14 mouse cellular contexts compared by ENCODE assay signal in the genomic region with DNA sequence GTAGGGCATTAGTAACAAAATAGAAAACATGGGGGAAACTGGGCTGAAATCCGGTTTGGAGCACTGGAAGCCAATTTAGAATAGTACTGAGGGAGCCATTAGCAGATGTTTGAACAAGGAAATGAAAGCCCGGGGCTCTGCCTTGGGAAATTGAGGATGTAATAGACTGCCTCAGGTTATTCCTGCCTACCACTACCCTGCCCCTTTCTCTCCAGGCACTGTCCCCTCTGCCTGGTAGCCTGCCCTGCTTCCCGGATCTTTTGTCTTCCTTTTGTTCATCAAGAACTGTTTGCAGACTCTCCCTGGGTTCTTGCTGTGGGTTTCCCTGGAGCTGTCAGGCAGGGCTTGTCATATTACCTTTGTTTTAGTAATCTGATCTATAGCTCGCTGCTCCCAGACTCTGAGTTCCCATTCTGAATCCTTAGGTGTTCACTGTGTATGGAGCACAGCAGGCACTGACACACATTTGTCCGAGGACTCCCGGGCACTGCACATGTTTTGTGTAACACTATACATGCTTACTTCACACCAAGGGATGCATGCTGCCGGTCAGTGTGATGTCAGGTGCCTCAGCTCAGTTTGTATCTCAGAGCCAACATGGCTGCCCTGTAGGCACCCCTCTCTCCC.
DNase-seq lines count a peak whose midpoint lies in the region; ATAC-seq lines count a peak whose summit lies in the region.
"Had no signal": no experiment of that assay in that cellular context is flagged by ENCODE, and none has a peak within 500 bp of the region (broad histone marks: within the 10 kb centered on the region; RNA-seq: fewer than 3 reads in every experiment).

No protein-coding gene starts in this region.

- 0 out of 2 replicates have a peak overlapping the region, but pooled peaks have one; percentile 11 for H3K27ac ChIP-seq in kidney, embryonic 15.5 days
- peak overlapping the region; percentile 69 for H3K27ac ChIP-seq in hindbrain, embryonic 10.5 days
- peak overlapping the region; percentile 52; the same call in 1 of the 2 replicates for H3K27ac ChIP-seq in midbrain, embryonic 16.5 days (ENCODE audit: low read length)
- H3K27ac ChIP-seq: limb, embryonic 15.5 days had no signal

- H3K4me3 ChIP-seq in kidney, embryonic 15.5 days (replicated peaks) = no peak overlapping the region
- H3K4me3 ChIP-seq in hindbrain, embryonic 10.5 days = no peak overlapping the region
- no peak overlapping the region for H3K4me3 ChIP-seq in midbrain, embryonic 16.5 days (ENCODE audit: low read depth, low read length)
- H3K4me3 ChIP-seq: limb, embryonic 15.5 days; myocyte had no signal

- WGBS in kidney, embryonic 15.5 days = 32% methylated on average over 7 of the region's 7 CpGs
- WGBS in hindbrain, embryonic 10.5 days = 30% methylated on average over 7 of the region's 7 CpGs
- WGBS in midbrain, embryonic 16.5 days = 22% methylated on average over 7 of the region's 7 CpGs

- no peaks in the 10 kb centered on the region for H3K27me3 ChIP-seq in kidney, embryonic 15.5 days
- H3K27me3 ChIP-seq in hindbrain, embryonic 10.5 days (ENCODE audit: insufficient read depth, poor library complexity, severe bottlenecking) = no peaks in the 10 kb centered on the region
- H3K27me3 ChIP-seq in midbrain, embryonic 16.5 days (ENCODE audit: control insufficient read depth, insufficient read depth, low read depth, low read length) = no peaks in the 10 kb centered on the region
- H3K27me3 ChIP-seq: limb, embryonic 15.5 days had no signal

- no peak overlapping the region for H3K9ac ChIP-seq in kidney, embryonic 15.5 days
- H3K9ac ChIP-seq in midbrain, embryonic 16.5 days (ENCODE audit: low read depth, low read length) = no peak overlapping the region
- H3K9ac ChIP-seq: limb, embryonic 15.5 days had no signal

- H3K4me1 ChIP-seq in kidney, embryonic 15.5 days = peaks cover 33% of the 10 kb centered on the region
- peaks cover 40% of the 10 kb centered on the region for H3K4me1 ChIP-seq in hindbrain, embryonic 10.5 days (replicated peaks)
- peaks cover 20% of the 10 kb centered on the region for H3K4me1 ChIP-seq in midbrain, embryonic 16.5 days (ENCODE audit: control insufficient read depth, insufficient read depth, low read length)

- peak; percentile 18 for DNase-seq in embryo, embryonic 10.5 days (ENCODE audit: low spot score)
- no peak for DNase-seq in embryo, embryonic 11 days
- no peak for DNase-seq in kidney, postnatal 14 days
- peak; percentile 32 for DNase-seq in hindbrain, embryonic 10.5 days (ENCODE audit: low spot score)
- no peak for DNase-seq in thymus, postnatal 14 days
- no peak for DNase-seq in adrenal gland, postnatal 10 days
- DNase-seq: heart, adult 18-20 months; layer of hippocampus, adult 9-11 months had no signal

- H3K36me3 ChIP-seq in kidney, embryonic 15.5 days = peaks cover 7% of the 10 kb centered on the region; the same call in 1 of the 2 replicates
- peaks cover 14% of the 10 kb centered on the region for H3K36me3 ChIP-seq in hindbrain, embryonic 10.5 days
- H3K36me3 ChIP-seq in midbrain, embryonic 16.5 days (ENCODE audit: control insufficient read depth, insufficient read depth, low read length) = 0 out of 2 replicates have a peak, but pooled peaks cover 2% of the 10 kb centered on the region
- H3K36me3 ChIP-seq: limb, embryonic 15.5 days had no signal

- ATAC-seq in kidney, embryonic 15.5 days (replicated peaks; ENCODE audit: low FRiP score) = peak; percentile 59
- peak; percentile 26; the same call in 1 of the 2 replicates for ATAC-seq in midbrain, embryonic 16.5 days
- ATAC-seq: intestine, embryonic 16.5 days; lung, postnatal 0 days had no signal

- H3K9me3 ChIP-seq in kidney, embryonic 15.5 days (replicated peaks) = no peaks in the 10 kb centered on the region
- H3K9me3 ChIP-seq in hindbrain, embryonic 10.5 days = no peaks in the 10 kb centered on the region
- no peaks in the 10 kb centered on the region for H3K9me3 ChIP-seq in midbrain, embryonic 16.5 days (replicated peaks; ENCODE audit: control insufficient read depth, low read length, poor library complexity, severe bottlenecking)
- H3K9me3 ChIP-seq: limb, embryonic 15.5 days had no signal

- no peak overlapping the region for H3K4me2 ChIP-seq in kidney, embryonic 15.5 days
- peak overlapping the region; percentile 8; the same call in 1 of the 2 replicates for H3K4me2 ChIP-seq in midbrain, embryonic 16.5 days (ENCODE audit: low read length)
- H3K4me2 ChIP-seq: limb, embryonic 15.5 days had no signal

Comparison
In these comparisons a context has a peak if more than half of its experiments do, and no peak if none do; other contexts are left out.
1. DNase-seq: peak in embryo, embryonic 10.5 days (single experiment) and hindbrain, embryonic 10.5 days (single experiment); none in embryo, embryonic 11 days (single experiment), kidney, postnatal 14 days (single experiment), thymus, postnatal 14 days (single experiment) and adrenal gland, postnatal 10 days (single experiment).
2. H3K27ac ChIP-seq: peak in every context shown above with its lines; median percentile 69 in hindbrain, embryonic 10.5 days; 52 in midbrain, embryonic 16.5 days; 11 in kidney, embryonic 15.5 days.